8 mouse cellular contexts compared by ENCODE assay signal in genomic region chr8:78507979-78508718, GRCm38 (mm10). TPM values are rescaled to one million over a fixed set of nuclear protein-coding genes. Genes with fewer than 3 reads are reported as not detected.
DNase-seq lines count a peak whose midpoint lies in the region; ATAC-seq and TF ChIP-seq lines count a peak whose summit lies in the region.

No protein-coding gene starts in this region.

- TF ChIP-seq CTCF in heart, adult 2 months (IDR thresholded peaks at IDR 0.05): no peak

- peak overlapping the region; percentile 88 for H3K4me3 ChIP-seq in heart, adult 2 months
- H3K4me3 ChIP-seq in embryonic facial prominence, embryonic 15.5 days (replicated peaks): peak overlapping the region; percentile 74
- H3K4me3 ChIP-seq in heart, embryonic 15.5 days: peak overlapping the region; percentile 62

- peak overlapping the region; percentile 97 for H3K4me2 ChIP-seq in embryonic facial prominence, embryonic 15.5 days (replicated peaks)
- H3K4me2 ChIP-seq in heart, embryonic 15.5 days: peak overlapping the region; percentile 85

- no peak for TF ChIP-seq POLR2A in heart, adult 2 months (IDR thresholded peaks at IDR 0.05; ENCODE audit: insufficient read depth, low read depth, low read length)

- H3K27ac ChIP-seq in heart, adult 2 months: peak overlapping the region; percentile 92
- peak overlapping the region; percentile 98 for H3K27ac ChIP-seq in embryonic facial prominence, embryonic 15.5 days (replicated peaks)
- H3K27ac ChIP-seq in heart, embryonic 15.5 days: peak overlapping the region; percentile 93

- peaks cover 8% of the 10 kb centered on the region for H3K4me1 ChIP-seq in heart, adult 2 months (ENCODE audit: control insufficient read depth, insufficient read depth, low read length)
- peaks cover 15% of the 10 kb centered on the region for H3K4me1 ChIP-seq in embryonic facial prominence, embryonic 15.5 days
- peaks cover 16% of the 10 kb centered on the region for H3K4me1 ChIP-seq in heart, embryonic 15.5 days (replicated peaks)

- H3K27me3 ChIP-seq in heart, adult 2 months (ENCODE audit: control insufficient read depth, insufficient read depth, low read length): no peaks in the 10 kb centered on the region
- no peaks in the 10 kb centered on the region for H3K27me3 ChIP-seq in embryonic facial prominence, embryonic 15.5 days
- no peaks in the 10 kb centered on the region for H3K27me3 ChIP-seq in heart, embryonic 15.5 days

- intact Hi-C loops in heart, adult 2 months (cut with DNase I): loop anchor here (5.0 kb wide), 1 partner anchor 139 kb away; no protein-coding TSS in a partner anchor
- intact Hi-C loops in heart, postnatal 36 days (cut with DNase I): loop anchor here (5.0 kb wide), 4 partner anchors 119 to 314 kb away; partner anchors contain the start of gene Lsm6
- intact Hi-C loops in left cerebral cortex, postnatal 4 days (cut with DNase I): loop anchor here (10.0 kb wide), 1 partner anchor 137 kb away; no protein-coding TSS in a partner anchor

- ATAC-seq in embryonic facial prominence, embryonic 15.5 days (ENCODE audit: insufficient number of reproducible peaks, low FRiP score, low TSS enrichment, low read depth): peak; percentile 43; the same call in 1 of the 2 replicates
- peak; percentile 48 for ATAC-seq in heart, embryonic 15.5 days (replicated peaks; ENCODE audit: insufficient number of reproducible peaks, insufficient read depth, low FRiP score, low read depth)

- WGBS in heart, adult 2 months: under 1% methylated on average over 37 of the region's 38 CpGs
- WGBS in embryonic facial prominence, embryonic 15.5 days: under 1% methylated on average over 37 of the region's 38 CpGs
- WGBS in heart, embryonic 15.5 days: under 1% methylated on average over 34 of the region's 38 CpGs

- H3K79me2 ChIP-seq in heart, adult 2 months (replicated peaks; ENCODE audit: control insufficient read depth, insufficient read depth, low read length): no peaks in the 10 kb centered on the region

- no peak for TF ChIP-seq EP300 in heart, adult 2 months (IDR thresholded peaks at IDR 0.05; ENCODE audit: insufficient read depth, low read depth, low read length)

- H3K9ac ChIP-seq in heart, adult 2 months (ENCODE audit: low read depth, low read length): peak overlapping the region; percentile 80
- peak overlapping the region; percentile 62 for H3K9ac ChIP-seq in embryonic facial prominence, embryonic 15.5 days
- H3K9ac ChIP-seq in heart, embryonic 15.5 days: peak overlapping the region; percentile 99

- DNase-seq in heart, adult 2 months: no peak
- DNase-seq in heart, postnatal 36 days: no peak
- peak; percentile 68 for DNase-seq in adrenal gland, postnatal 10 days
- peak; percentile 43 for DNase-seq in left cerebral cortex, postnatal 4 days
- peak; percentile 69 for DNase-seq in mesoderm, embryonic 11.5 days (ENCODE audit: low read depth, low spot score)
- DNase-seq in spleen, postnatal 4 days (ENCODE audit: low spot score in 2 of 2): peak; percentile 54 to 81

- peaks cover 6% of the 10 kb centered on the region; the same call in 1 of the 2 replicates for H3K36me3 ChIP-seq in heart, adult 2 months (ENCODE audit: control insufficient read depth, insufficient read depth, low read length)
- H3K36me3 ChIP-seq in embryonic facial prominence, embryonic 15.5 days: peaks cover 28% of the 10 kb centered on the region
- peaks cover 13% of the 10 kb centered on the region for H3K36me3 ChIP-seq in heart, embryonic 15.5 days

- H3K9me3 ChIP-seq in embryonic facial prominence, embryonic 15.5 days (replicated peaks): no peaks in the 10 kb centered on the region
- H3K9me3 ChIP-seq in heart, embryonic 15.5 days (replicated peaks): no peaks in the 10 kb centered on the region

RNA-seq across cellular contexts. Expression of gene Rbmxl1, which starts 0.5 kb away (rescaled TPM):
- 10 to 100 TPM; 16.9 to 18.8 TPM for total RNA-seq in heart, adult 2 months (2021)
- 10.6 and 19.2 TPM in 2 replicates for polyA plus RNA-seq in heart, adult 2 months (2012; rRNA removed)
- 10 to 100 TPM; 15.2 to 20.3 TPM for total RNA-seq in heart, postnatal 36 days (2021)
- total RNA-seq in adrenal gland, postnatal 10 days (2021): 10 to 100 TPM; 51.1 to 51.4 TPM
- 184 and 193 TPM in 2 replicates for polyA plus RNA-seq in embryonic facial prominence, embryonic 15.5 days (2015; fragmentation: Nextera tagmentation; extraction: Ambion mirVana)
- 109 and 124 TPM in 2 replicates for polyA plus RNA-seq in heart, embryonic 15.5 days (2015; fragmentation: Nextera tagmentation; extraction: Ambion mirVana)
- total RNA-seq in left cerebral cortex, postnatal 4 days (2021): 10 to 100 TPM; 95.4 to 99.6 TPM

RNA-seq across cellular contexts. Expression of gene Slc10a7, which starts 1.0 kb away (rescaled TPM):
- 1 to 10 TPM; 4.1 to 5.4 TPM for total RNA-seq in heart, adult 2 months (2021)
- 4.3 and 7.7 TPM in 2 replicates for polyA plus RNA-seq in heart, adult 2 months (2012; rRNA removed)
- 1 to 10 TPM; 5.3 to 7.1 TPM for total RNA-seq in heart, postnatal 36 days (2021)
- total RNA-seq in adrenal gland, postnatal 10 days (2021): 10 to 100 TPM; 15.8 to 16.0 TPM
- polyA plus RNA-seq in embryonic facial prominence, embryonic 15.5 days (2015; fragmentation: Nextera tagmentation; extraction: Ambion mirVana): 19.7 and 20.8 TPM in 2 replicates
- polyA plus RNA-seq in heart, embryonic 15.5 days (2015; fragmentation: Nextera tagmentation; extraction: Ambion mirVana): 10.5 and 12.9 TPM in 2 replicates
- total RNA-seq in left cerebral cortex, postnatal 4 days (2021): 10 to 100 TPM; 10.3 to 13.4 TPM

Comparison
In these comparisons a context has a peak if more than half of its experiments do, and no peak if none do; other contexts are left out.
1. DNase-seq: peak in adrenal gland, postnatal 10 days (single experiment), left cerebral cortex, postnatal 4 days (single experiment), mesoderm, embryonic 11.5 days (single experiment) and spleen, postnatal 4 days (2 of 2); none in heart, adult 2 months (0 of 2) and heart, postnatal 36 days (0 of 2).
2. Peak in every context shown above with its lines, with median percentiles within 50 percentile points of each other: H3K27ac ChIP-seq, H3K4me3 ChIP-seq and H3K9ac ChIP-seq.